Mouse (Mus musculus) regulatory T cell (primary cell): ENCODE results near the gene Upp2.

Experiments
- in situ Hi-C: fragments of 300-600 bp; cut with MboI, MseI; formaldehyde crosslinking; loops from one replicate; pipeline ENCODE4 v1.15.1; 2025; ENCODE audit warnings: high pct_unique_total_duplicates

Upp2 gene

GRCm38 (mm10) chr2:58667991-58668390, 100.9 kb downstream of the Upp2 start:
- in situ Hi-C loops = loop anchor here (25.0 kb wide), 1 partner anchor 631 kb away; no protein-coding TSS in a partner anchor

GRCm38 (mm10) chr2:58669114-58669513, 102.0 kb downstream of the Upp2 start:
- in situ Hi-C loops = loop anchor here (25.0 kb wide), 1 partner anchor 632 kb away; no protein-coding TSS in a partner anchor

GRCm38 (mm10) chr2:58672520-58672919, 105.4 kb downstream of the Upp2 start:
- in situ Hi-C loops = loop anchor here (25.0 kb wide), 1 partner anchor 635 kb away; no protein-coding TSS in a partner anchor

GRCm38 (mm10) chr2:58679968-58680367, 112.9 kb downstream of the Upp2 start:
- in situ Hi-C loops = no loop called here

- in situ Hi-C loops = no loop called here
Measured at GRCm38 (mm10) chr2:58680794-58681193, 113.7 kb downstream of the Upp2 start.

- in situ Hi-C loops = no loop called here
Measured at GRCm38 (mm10) chr2:58681394-58681793, 114.3 kb downstream of the Upp2 start.

- in situ Hi-C loops = loop anchor here (10.0 kb wide), 1 partner anchor 97 kb away; no protein-coding TSS in a partner anchor
Measured at GRCm38 (mm10) chr2:58697501-58697900, 130.4 kb downstream of the Upp2 start.

- in situ Hi-C loops = loop anchor here (10.0 kb wide), 2 partner anchors 95 to 725 kb away; no protein-coding TSS in a partner anchor
Measured at GRCm38 (mm10) chr2:58699931-58700330, 132.8 kb downstream of the Upp2 start.

GRCm38 (mm10) chr2:58700354-58700753, 133.3 kb downstream of the Upp2 start:
- in situ Hi-C loops = loop anchor here (10.0 kb wide), 1 partner anchor 724 kb away; no protein-coding TSS in a partner anchor

- in situ Hi-C loops = loop anchor here (10.0 kb wide), 1 partner anchor 723 kb away; no protein-coding TSS in a partner anchor
Measured at GRCm38 (mm10) chr2:58701627-58702026, 134.5 kb downstream of the Upp2 start.

GRCm38 (mm10) chr2:58703226-58703625, 136.1 kb downstream of the Upp2 start:
- in situ Hi-C loops = loop anchor here (10.0 kb wide), 1 partner anchor 722 kb away; no protein-coding TSS in a partner anchor

GRCm38 (mm10) chr2:58703646-58704045, 136.5 kb downstream of the Upp2 start:
- in situ Hi-C loops = loop anchor here (10.0 kb wide), 1 partner anchor 721 kb away; no protein-coding TSS in a partner anchor

- in situ Hi-C loops = loop anchor here (10.0 kb wide), 1 partner anchor 720 kb away; no protein-coding TSS in a partner anchor
Measured at GRCm38 (mm10) chr2:58704576-58704975, 137.5 kb downstream of the Upp2 start.

- in situ Hi-C loops = loop anchor here (10.0 kb wide), 1 partner anchor 717 kb away; no protein-coding TSS in a partner anchor
Measured at GRCm38 (mm10) chr2:58707676-58708075, 140.6 kb downstream of the Upp2 start.

- in situ Hi-C loops = no loop called here
Measured at GRCm38 (mm10) chr2:58710234-58710633, 143.1 kb downstream of the Upp2 start.

GRCm38 (mm10) chr2:58711049-58711448, 144.0 kb downstream of the Upp2 start:
- in situ Hi-C loops = no loop called here

GRCm38 (mm10) chr2:58711491-58711890, 144.4 kb downstream of the Upp2 start:
- in situ Hi-C loops = no loop called here

GRCm38 (mm10) chr2:58711935-58712334, 144.8 kb downstream of the Upp2 start:
- in situ Hi-C loops = no loop called here

GRCm38 (mm10) chr2:58717898-58718297, 150.8 kb downstream of the Upp2 start:
- in situ Hi-C loops = no loop called here

- in situ Hi-C loops = no loop called here
Measured at GRCm38 (mm10) chr2:58737192-58737820, 170.2 kb downstream of the Upp2 start.

- in situ Hi-C loops = loop anchor here (10.0 kb wide), 1 partner anchor 984 kb away; no protein-coding TSS in a partner anchor
Measured at GRCm38 (mm10) chr2:58741213-58741612, 174.1 kb downstream of the Upp2 start.

GRCm38 (mm10) chr2:58742026-58742425, 174.9 kb downstream of the Upp2 start:
- in situ Hi-C loops = loop anchor here (10.0 kb wide), 1 partner anchor 983 kb away; no protein-coding TSS in a partner anchor

- in situ Hi-C loops = loop anchor here (10.0 kb wide), 1 partner anchor 981 kb away; no protein-coding TSS in a partner anchor
Measured at GRCm38 (mm10) chr2:58743446-58743845, 176.3 kb downstream of the Upp2 start.
